Mouse (Mus musculus): ENCODE data around the gene Tmem256.

- TF ChIP-seq EP300 (IDR thresholded peaks at IDR 0.05; ENCODE audit: low read depth) (no peak), CTCF (IDR thresholded peaks at IDR 0.05; ENCODE audit: low read depth) (no peak)
Observed at GRCm38 (mm10) chr11:69818871-69819270, 19.4 kb upstream of the Tmem256 start.

Measured in liver, embryonic 14.5 days (tissue).